Mouse (Mus musculus): ENCODE results near the gene Evi2a. TPM values are rescaled to one million over a fixed set of nuclear protein-coding genes. Genes with fewer than 3 reads are reported as not detected.
A peak's percentile ranks its signal among the peaks of the same experiment; 100 is the strongest.

The Evi2a gene
- polyA plus RNA-seq (2015; fragmentation: Nextera tagmentation; extraction: Ambion mirVana) = 3.1 TPM in 2 replicates

DNA sequence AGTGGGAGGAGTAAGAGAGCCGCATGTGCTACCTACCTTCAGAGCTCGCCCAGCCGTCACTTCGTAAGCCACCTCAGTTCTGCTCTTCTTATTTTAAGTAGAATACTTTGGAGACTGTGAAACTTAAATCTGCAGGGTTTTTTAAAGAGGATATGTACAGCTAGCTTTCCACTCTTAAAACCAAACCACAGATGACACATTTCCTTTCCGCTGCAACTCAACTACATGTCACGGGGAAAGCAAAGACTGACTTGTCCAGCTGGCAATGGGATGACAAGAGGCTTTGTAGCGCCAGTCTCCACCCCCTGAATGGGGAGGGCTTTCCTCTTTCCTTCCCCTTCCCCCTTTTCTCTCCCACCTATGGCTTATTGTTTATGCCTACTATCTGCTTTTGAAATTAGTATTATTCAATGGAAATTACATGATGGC, at the start of gene Evi2a, which contains the start of gene Evi2:
Evi2a (minus strand) TSS at position 277 of the 429 bp plus-strand sequence.
Evi2 (minus strand) TSS at position 257 of the 429 bp plus-strand sequence.
- H3K36me3 ChIP-seq (ENCODE audit: control insufficient read depth, insufficient read depth, low read length) = 0 out of 2 replicates have a peak, but pooled peaks cover 2% of the 10 kb centered on the region
- no peak within 1 kb of the TSS for H3K9ac ChIP-seq (ENCODE audit: low read depth, low read length)
- no peak within 1 kb of the TSS for H3K27ac ChIP-seq (ENCODE audit: low read depth, low read length)
- no peak within 1 kb of the TSS for H3K4me2 ChIP-seq (ENCODE audit: low read length)
- WGBS = 83% methylated on average over 7 of the region's 7 CpGs
- no peak within 1 kb of the TSS for H3K4me3 ChIP-seq (ENCODE audit: low read length)
- ATAC-seq = no peak
- H3K9me3 ChIP-seq (ENCODE audit: control insufficient read depth, low read length) = no peaks in the 10 kb centered on the region
- no peaks in the 10 kb centered on the region for H3K27me3 ChIP-seq (replicated peaks; ENCODE audit: control insufficient read depth, insufficient read depth, low read length)
- H3K4me1 ChIP-seq (ENCODE audit: control insufficient read depth, insufficient read depth, low read depth, low read length) = no peaks in the 10 kb centered on the region

DNA sequence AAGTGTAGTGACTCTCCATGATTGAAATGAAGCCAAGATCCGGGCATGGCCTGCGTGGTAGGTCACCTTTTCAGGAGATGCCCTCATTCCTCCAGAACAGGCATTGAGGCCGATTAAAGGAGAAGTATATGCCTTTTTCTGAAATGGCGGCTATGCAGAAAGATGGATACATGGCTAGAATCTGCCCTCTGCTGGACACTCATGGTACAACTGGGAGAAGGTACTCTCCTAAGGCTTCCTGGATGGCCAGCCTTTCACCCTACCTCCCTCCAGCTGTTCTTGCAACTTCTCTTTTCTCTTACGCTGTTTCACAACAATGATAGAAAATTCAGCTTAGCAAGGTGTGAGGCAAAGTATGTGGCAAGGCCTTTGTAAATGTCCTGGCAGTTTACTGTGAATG, 47.3 kb upstream of the Evi2a start:
- Histone ChIP-seq H3K36me3 (ENCODE audit: control insufficient read depth, insufficient read depth, low read length) (peaks cover 13% of the 10 kb centered on the region; the same call in 1 of the 2 replicates), H3K4me3 (ENCODE audit: low read length) (no peak overlapping the region), H3K9me3 (ENCODE audit: control insufficient read depth, low read length) (no peaks in the 10 kb centered on the region), H3K27me3 (replicated peaks; ENCODE audit: control insufficient read depth, insufficient read depth, low read length) (no peaks in the 10 kb centered on the region), H3K4me2 (ENCODE audit: low read length) (no peak overlapping the region), H3K27ac (ENCODE audit: low read depth, low read length) (no peak overlapping the region), H3K4me1 (ENCODE audit: control insufficient read depth, insufficient read depth, low read depth, low read length) (no peaks in the 10 kb centered on the region), H3K9ac (ENCODE audit: low read depth, low read length) (no peak overlapping the region)
- peak; percentile 64; the same call in 1 of the 2 replicates for ATAC-seq
- 48% methylated on average over 5 of the region's 5 CpGs for WGBS

DNA sequence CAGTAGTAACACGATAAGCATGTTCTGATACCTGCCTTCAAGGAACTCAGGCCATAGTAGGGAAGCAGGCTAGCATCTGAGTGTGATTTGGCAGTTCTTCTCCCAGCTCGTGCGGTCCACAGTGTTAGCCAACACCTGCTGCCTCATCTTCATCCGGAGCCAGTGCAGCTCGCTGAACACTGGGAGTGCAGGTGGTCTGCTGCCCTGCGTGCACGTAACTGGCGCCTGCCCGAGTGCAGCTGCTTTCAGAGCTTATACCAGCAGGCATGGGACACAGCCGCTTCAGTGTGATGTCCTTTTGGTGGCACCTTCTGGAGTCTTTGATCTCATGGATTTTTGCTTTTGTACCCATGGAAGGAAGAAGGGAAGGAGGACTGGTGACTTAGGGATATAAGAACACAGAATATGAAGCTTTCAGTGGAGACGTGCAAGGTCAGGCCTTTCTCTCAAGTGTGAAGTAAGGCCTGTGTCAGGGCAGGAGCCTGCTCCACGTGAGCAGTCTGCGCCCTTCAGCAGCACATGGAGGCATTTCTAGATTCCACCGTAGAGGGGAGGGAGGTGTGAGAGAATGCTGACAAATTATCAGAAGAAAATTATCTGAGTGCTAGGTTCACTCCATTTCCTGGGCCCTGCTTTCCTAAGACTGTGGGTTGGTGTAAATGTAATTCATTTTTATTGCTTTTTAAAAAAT, 45.1 kb upstream of the Evi2a start:
- Histone ChIP-seq H3K9ac (ENCODE audit: low read depth, low read length) (no peak overlapping the region), H3K27ac (ENCODE audit: low read depth, low read length) (no peak overlapping the region), H3K4me3 (ENCODE audit: low read length) (no peak overlapping the region), H3K4me2 (ENCODE audit: low read length) (no peak overlapping the region), H3K9me3 (ENCODE audit: control insufficient read depth, low read length) (no peaks in the 10 kb centered on the region), H3K4me1 (ENCODE audit: control insufficient read depth, insufficient read depth, low read depth, low read length) (no peaks in the 10 kb centered on the region), H3K27me3 (replicated peaks; ENCODE audit: control insufficient read depth, insufficient read depth, low read length) (no peaks in the 10 kb centered on the region), H3K36me3 (ENCODE audit: control insufficient read depth, insufficient read depth, low read length) (peaks cover 15% of the 10 kb centered on the region; the same call in 1 of the 2 replicates)
- no peak; the same call in 1 of the 2 replicates for ATAC-seq
- WGBS = 84% methylated on average over 14 of the region's 14 CpGs

DNA sequence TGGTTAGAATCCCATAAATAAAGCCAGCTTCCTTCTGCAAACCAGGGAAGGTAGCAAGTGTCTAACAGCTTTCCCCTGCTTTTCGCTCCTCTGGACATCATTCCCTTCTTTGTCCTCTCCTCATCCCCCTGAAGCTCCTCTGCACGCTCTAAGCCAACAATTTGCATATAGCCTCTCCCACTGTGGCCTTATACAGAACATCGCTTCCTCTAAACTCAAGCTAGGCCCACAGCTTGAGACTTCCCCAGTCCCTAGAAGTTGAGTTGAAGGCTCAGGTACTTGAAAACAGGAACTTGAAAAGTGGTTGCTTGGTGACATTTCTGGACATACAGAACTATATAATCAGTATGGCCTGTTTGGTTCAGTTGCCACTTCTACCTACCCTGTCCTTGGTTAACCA, 43.4 kb upstream of the Evi2a start:
- no peak for ATAC-seq
- peaks cover 13% of the 10 kb centered on the region for H3K36me3 ChIP-seq (ENCODE audit: control insufficient read depth, insufficient read depth, low read length)

DNA sequence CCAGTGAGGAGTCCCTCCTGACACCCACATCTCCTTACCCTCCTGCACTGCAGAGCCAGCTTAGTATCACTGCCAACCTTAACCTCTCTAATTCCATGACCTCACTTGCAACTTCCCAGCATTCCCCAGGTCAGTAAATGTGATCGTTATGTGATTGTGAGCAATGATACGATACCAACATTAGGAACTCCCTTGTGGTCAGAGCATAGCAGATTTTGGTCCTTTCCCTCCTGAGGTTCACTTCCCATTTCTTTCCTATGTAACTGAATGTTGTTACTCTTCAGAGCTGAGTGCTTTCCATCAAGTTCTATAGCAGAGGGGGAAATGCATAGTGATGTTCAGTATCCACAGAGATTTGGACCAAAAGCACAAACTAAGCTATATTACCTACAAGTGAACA, 39.9 kb upstream of the Evi2a start:
- 84% methylated on average over 2 of the region's 2 CpGs for WGBS
- Histone ChIP-seq H3K27me3 (replicated peaks; ENCODE audit: control insufficient read depth, insufficient read depth, low read length) (no peaks in the 10 kb centered on the region), H3K27ac (ENCODE audit: low read depth, low read length) (no peak overlapping the region), H3K9ac (ENCODE audit: low read depth, low read length) (no peak overlapping the region), H3K4me2 (ENCODE audit: low read length) (no peak overlapping the region), H3K4me3 (ENCODE audit: low read length) (no peak overlapping the region), H3K9me3 (ENCODE audit: control insufficient read depth, low read length) (no peaks in the 10 kb centered on the region), H3K36me3 (ENCODE audit: control insufficient read depth, insufficient read depth, low read length) (peaks cover 20% of the 10 kb centered on the region), H3K4me1 (ENCODE audit: control insufficient read depth, insufficient read depth, low read depth, low read length) (no peaks in the 10 kb centered on the region)
- no peak for ATAC-seq

More for the DNA sequence above, 43.4 kb upstream of the Evi2a start:
- Histone ChIP-seq H3K27ac (ENCODE audit: low read depth, low read length) (no peak overlapping the region), H3K9ac (ENCODE audit: low read depth, low read length) (no peak overlapping the region), H3K9me3 (ENCODE audit: control insufficient read depth, low read length) (no peaks in the 10 kb centered on the region), H3K27me3 (replicated peaks; ENCODE audit: control insufficient read depth, insufficient read depth, low read length) (no peaks in the 10 kb centered on the region), H3K4me2 (ENCODE audit: low read length) (no peak overlapping the region), H3K4me1 (ENCODE audit: control insufficient read depth, insufficient read depth, low read depth, low read length) (no peaks in the 10 kb centered on the region), H3K4me3 (ENCODE audit: low read length) (no peak overlapping the region)
- 80% methylated on average over 3 of the region's 3 CpGs for WGBS

- Histone ChIP-seq H3K9ac (ENCODE audit: low read depth, low read length) (no peak overlapping the region), H3K4me3 (ENCODE audit: low read length) (no peak overlapping the region), H3K27me3 (replicated peaks; ENCODE audit: control insufficient read depth, insufficient read depth, low read length) (no peaks in the 10 kb centered on the region), H3K9me3 (ENCODE audit: control insufficient read depth, low read length) (no peaks in the 10 kb centered on the region), H3K4me2 (ENCODE audit: low read length) (no peak overlapping the region), H3K36me3 (ENCODE audit: control insufficient read depth, insufficient read depth, low read length) (peaks cover 21% of the 10 kb centered on the region), H3K4me1 (ENCODE audit: control insufficient read depth, insufficient read depth, low read depth, low read length) (no peaks in the 10 kb centered on the region), H3K27ac (ENCODE audit: low read depth, low read length) (no peak overlapping the region)
- no peak for ATAC-seq
- 93% methylated on average over 11 of the region's 11 CpGs for WGBS
These were observed 37.9 kb upstream of the Evi2a start for GRCm38 (mm10) chr11:79568197-79568911.

- Histone ChIP-seq H3K4me1 (ENCODE audit: control insufficient read depth, insufficient read depth, low read depth, low read length) (no peaks in the 10 kb centered on the region), H3K36me3 (ENCODE audit: control insufficient read depth, insufficient read depth, low read length) (peaks cover 20% of the 10 kb centered on the region), H3K9ac (ENCODE audit: low read depth, low read length) (no peak overlapping the region), H3K9me3 (ENCODE audit: control insufficient read depth, low read length) (no peaks in the 10 kb centered on the region), H3K27me3 (replicated peaks; ENCODE audit: control insufficient read depth, insufficient read depth, low read length) (no peaks in the 10 kb centered on the region), H3K4me3 (ENCODE audit: low read length) (no peak overlapping the region), H3K4me2 (ENCODE audit: low read length) (no peak overlapping the region), H3K27ac (ENCODE audit: low read depth, low read length) (no peak overlapping the region)
- 57% methylated on average over 1 of the region's 1 CpGs for WGBS
- ATAC-seq = no peak
These were observed 36.5 kb upstream of the Evi2a start for GRCm38 (mm10) chr11:79566947-79567346.

- Histone ChIP-seq H3K4me1 (ENCODE audit: control insufficient read depth, insufficient read depth, low read depth, low read length) (no peaks in the 10 kb centered on the region), H3K27me3 (replicated peaks; ENCODE audit: control insufficient read depth, insufficient read depth, low read length) (no peaks in the 10 kb centered on the region), H3K27ac (ENCODE audit: low read depth, low read length) (no peak overlapping the region), H3K4me2 (ENCODE audit: low read length) (no peak overlapping the region), H3K9me3 (ENCODE audit: control insufficient read depth, low read length) (no peaks in the 10 kb centered on the region), H3K9ac (ENCODE audit: low read depth, low read length) (no peak overlapping the region), H3K4me3 (ENCODE audit: low read length) (no peak overlapping the region), H3K36me3 (ENCODE audit: control insufficient read depth, insufficient read depth, low read length) (peaks cover 32% of the 10 kb centered on the region)
- 92% methylated on average over 7 of the region's 7 CpGs for WGBS
- no peak for ATAC-seq
These were observed 33.1 kb upstream of the Evi2a start for GRCm38 (mm10) chr11:79563493-79563892.

DNA sequence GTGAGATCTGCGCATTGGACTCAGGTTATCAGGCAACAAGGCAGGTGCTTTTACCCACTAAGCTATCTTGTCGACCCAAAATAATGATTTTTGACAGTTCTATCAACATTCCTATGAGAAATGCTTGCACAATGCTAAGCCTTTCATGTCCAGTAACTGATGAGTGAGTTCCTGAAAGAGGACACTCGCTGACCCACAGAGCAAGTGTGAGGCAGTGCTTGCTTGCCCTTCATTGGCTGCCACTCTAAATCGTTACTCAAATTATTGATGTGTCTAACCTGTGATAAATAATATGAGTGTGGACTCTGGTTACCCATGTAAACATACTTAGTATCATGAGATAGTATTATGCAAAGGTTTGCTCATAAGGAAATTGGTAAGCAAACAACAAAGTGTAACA, 30.1 kb upstream of the Evi2a start:
- H3K4me3 ChIP-seq (ENCODE audit: low read length) = no peak overlapping the region
- no peak for ATAC-seq

More for the DNA sequence above, 30.1 kb upstream of the Evi2a start:
- H3K9me3 ChIP-seq (ENCODE audit: control insufficient read depth, low read length) = no peaks in the 10 kb centered on the region
- no peak overlapping the region for H3K4me2 ChIP-seq (ENCODE audit: low read length)
- peaks cover 36% of the 10 kb centered on the region for H3K36me3 ChIP-seq (ENCODE audit: control insufficient read depth, insufficient read depth, low read length)
- H3K4me1 ChIP-seq (ENCODE audit: control insufficient read depth, insufficient read depth, low read depth, low read length) = no peaks in the 10 kb centered on the region
- no peak overlapping the region for H3K9ac ChIP-seq (ENCODE audit: low read depth, low read length)
- no peaks in the 10 kb centered on the region for H3K27me3 ChIP-seq (replicated peaks; ENCODE audit: control insufficient read depth, insufficient read depth, low read length)
- no peak overlapping the region for H3K27ac ChIP-seq (ENCODE audit: low read depth, low read length)
- 96% methylated on average over 4 of the region's 4 CpGs for WGBS
